Comparison of ENCODE assay signal across 16 mouse cellular contexts in genomic region chr7:72514851-72515250, GRCm38 (mm10).
"Had no signal": no experiment of that assay in that cellular context is flagged by ENCODE, and none has a peak within 500 bp of the region (broad histone marks: within the 10 kb centered on the region; RNA-seq: fewer than 3 reads in every experiment).

No protein-coding gene starts in this region.

- H3K9ac ChIP-seq: liver, embryonic 12.5 days; liver, embryonic 15.5 days had no signal

- H3K9me3 ChIP-seq: liver, embryonic 12.5 days; liver, embryonic 15.5 days had no signal

- DNase-seq: kidney, postnatal 25 days; layer of hippocampus, adult 9-11 months; liver; lung, adult 18-20 months; lung, postnatal 14 days; midbrain, embryonic 14.5 days; right cerebral cortex, postnatal 4 days; thymus, adult 2 months; thymus, postnatal 14 days; thymus, postnatal 4 days had no signal

- H3K4me2 ChIP-seq: liver, embryonic 12.5 days; liver, embryonic 15.5 days; midbrain, embryonic 11.5 days had no signal

- H3K27me3 ChIP-seq: liver, embryonic 12.5 days; liver, embryonic 15.5 days had no signal

- H3K27ac ChIP-seq: kidney, postnatal 0 days; layer of hippocampus, adult 2 months; liver, embryonic 12.5 days; liver, embryonic 15.5 days; stomach, postnatal 0 days had no signal

- ATAC-seq: liver, embryonic 12.5 days had no signal

- H3K4me1 ChIP-seq: liver, embryonic 12.5 days; liver, embryonic 15.5 days had no signal

- H3K4me3 ChIP-seq: layer of hippocampus, adult 2 months; liver, embryonic 12.5 days; liver, embryonic 15.5 days had no signal

- H3K36me3 ChIP-seq: liver, embryonic 12.5 days; liver, embryonic 15.5 days had no signal
